Mouse (Mus musculus) thymus, postnatal 14 days (tissue): ENCODE results near the gene Tbc1d17.
A peak's percentile ranks its signal among the peaks of the same experiment; 100 is the strongest.

Source experiments
- DNase-seq: peaks from one replicate; pipeline ENCODE4 v3.0.0; 2021

Tbc1d17 gene

DNA sequence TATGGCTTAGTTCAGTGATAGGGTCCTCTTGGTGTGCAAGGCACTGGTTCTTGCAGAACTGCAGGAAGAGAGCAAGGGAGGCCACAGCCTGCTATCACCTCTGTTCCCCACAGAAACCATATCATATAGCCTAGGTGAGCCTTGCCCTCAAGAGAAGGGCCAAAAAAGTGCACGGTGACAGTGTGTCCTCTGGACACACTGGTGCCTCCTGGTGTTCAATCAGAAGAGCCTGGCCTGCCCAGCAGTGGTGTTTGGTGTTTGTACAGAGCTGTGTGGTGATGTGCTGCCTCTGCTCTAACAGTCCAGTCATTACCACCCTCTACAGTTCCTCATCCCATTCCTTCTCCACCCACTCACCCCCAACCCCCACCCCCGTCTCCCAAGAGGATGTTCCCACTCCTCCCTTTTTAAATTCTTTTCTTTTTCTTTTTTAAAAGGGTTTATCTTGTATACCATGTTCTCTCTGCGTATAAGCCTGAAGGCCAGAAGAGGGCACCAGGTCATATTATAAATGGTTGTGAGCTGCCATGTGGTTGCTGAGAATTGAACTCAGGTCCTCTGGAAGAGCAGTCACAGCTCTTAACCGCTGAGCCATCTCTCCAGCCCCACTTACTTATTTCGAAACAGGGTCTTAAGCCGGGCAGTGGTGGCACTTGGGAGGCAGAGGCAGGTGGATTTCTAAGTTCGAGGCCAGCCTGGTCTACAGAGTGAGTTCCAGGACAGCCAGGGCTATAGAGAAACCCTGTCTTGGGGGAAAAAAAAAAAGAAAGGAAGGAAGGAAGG, 27.0 kb downstream of the Tbc1d17 start:
- no peak for DNase-seq

DNA sequence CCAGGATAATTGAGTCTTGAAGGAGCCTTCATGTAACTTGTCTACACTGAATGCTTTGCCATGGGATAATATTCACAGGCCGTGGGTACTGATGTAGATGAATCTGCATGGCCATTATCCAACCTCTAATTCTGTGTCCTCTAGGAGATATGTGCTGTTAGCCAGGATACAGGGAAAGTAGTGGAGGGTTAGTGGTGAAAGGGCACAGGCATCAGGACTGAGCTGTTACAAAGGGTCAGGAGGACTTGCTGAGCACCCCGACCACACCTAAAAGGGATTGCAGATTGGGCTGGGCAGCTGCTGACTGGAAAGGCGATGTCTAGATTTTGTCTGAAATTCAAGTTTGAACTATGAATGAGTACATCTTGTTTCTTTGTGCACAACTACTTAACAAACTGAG, 28.4 kb downstream of the Tbc1d17 start:
- DNase-seq: no peak

DNA sequence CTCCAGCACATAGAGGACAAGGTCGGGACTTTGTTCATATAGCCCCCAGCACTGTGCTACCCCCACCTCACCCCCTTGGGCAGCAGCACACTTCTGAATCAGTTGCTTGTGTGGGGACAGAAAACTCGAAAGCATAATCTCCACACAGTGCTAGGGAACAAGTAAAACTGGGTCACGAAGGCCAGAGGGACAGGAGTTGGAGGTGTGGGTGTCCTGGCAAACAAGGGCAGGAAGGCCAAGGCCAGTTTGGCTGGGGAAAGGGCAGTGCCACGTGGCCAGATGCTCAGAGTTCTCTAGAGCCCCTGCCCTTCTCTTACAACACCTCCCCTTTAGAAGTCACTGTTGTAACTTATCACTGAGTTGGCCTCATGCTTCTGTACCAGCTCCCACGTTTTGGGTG, 29.0 kb downstream of the Tbc1d17 start:
- peak; percentile 2 for DNase-seq

DNA sequence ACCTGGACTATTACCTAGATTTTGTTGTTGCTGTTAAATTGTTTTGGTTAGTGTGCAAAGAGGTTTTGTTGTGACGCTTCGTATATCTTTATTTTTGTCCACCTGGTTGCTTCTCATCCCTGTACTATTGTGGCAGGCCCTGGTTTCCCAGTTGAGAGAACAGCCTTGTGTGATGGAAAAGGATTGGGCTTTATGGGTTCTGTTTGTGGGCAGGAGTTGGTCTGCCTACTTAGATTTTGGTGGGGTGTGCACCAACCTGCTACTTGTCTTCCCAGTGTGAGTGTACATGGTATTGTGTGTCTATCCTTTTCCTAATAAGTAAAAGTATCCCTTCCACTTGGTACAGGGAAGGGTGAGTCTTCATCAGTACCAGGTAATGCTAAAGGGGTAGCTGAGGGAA, 29.5 kb downstream of the Tbc1d17 start:
- peak; percentile 1 for DNase-seq

DNA sequence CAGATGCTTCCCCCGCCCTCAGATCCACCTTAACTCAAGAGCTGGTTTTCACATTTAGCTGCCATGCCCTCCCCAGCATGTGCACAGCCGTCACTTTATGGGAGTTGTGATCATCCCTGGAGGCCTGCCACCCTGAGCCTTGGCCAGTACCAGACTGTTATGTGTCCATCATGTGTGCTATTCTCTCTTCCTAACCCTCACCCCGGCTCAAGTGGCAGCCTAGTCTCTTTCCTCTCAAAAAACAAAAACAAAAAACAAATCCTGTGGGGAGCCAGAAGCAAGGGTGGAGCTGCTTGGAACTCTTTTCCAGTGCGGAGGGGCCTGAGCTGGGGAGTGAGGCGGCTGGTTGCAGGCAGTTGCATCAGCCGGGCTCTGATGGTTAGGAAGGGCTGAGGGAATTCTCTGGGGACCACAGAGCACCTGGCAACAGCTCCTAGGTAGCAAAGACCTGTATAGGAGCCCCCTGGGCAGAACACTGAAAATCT, 30.1 kb downstream of the Tbc1d17 start:
- no peak for DNase-seq

DNA sequence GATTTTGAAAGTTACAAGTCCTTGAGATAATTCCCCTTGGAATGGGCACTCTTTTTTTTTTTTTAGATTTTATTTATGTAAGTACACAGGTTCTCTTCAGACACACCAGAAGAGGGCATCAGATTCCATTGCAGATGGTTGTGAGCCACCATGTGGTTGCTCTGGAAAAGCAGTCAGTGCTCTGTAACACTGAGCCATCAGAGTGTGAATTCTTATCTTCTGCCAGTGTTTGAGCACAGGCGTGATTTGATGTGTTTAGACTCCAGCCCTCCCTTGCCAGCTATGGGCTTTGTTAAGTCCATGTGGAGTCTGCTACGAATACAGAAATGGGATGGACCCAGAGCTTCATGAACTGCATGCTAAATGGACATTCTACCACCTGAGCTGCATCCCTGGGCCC, 30.7 kb downstream of the Tbc1d17 start:
- DNase-seq: peak; percentile 2

DNA sequence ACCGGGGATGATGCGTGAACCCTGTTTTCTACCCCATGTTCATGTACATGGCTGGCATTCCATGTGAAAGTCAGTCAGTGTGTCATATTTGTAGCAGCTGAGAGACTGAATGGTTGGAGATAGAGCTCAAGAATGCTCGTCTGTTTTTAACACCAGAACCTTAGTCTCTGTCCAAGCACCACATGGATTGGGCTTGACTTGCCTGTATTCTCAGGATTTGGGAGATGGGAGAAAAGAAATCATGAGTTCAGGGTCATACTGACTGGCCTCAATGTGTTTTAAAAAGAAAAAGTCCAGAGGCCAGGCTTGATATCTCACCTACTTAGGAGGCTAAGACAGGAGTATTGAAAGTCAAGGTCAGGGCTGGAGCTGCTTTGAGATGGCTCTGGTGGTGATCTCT, 31.4 kb downstream of the Tbc1d17 start:
- DNase-seq: no peak

DNA sequence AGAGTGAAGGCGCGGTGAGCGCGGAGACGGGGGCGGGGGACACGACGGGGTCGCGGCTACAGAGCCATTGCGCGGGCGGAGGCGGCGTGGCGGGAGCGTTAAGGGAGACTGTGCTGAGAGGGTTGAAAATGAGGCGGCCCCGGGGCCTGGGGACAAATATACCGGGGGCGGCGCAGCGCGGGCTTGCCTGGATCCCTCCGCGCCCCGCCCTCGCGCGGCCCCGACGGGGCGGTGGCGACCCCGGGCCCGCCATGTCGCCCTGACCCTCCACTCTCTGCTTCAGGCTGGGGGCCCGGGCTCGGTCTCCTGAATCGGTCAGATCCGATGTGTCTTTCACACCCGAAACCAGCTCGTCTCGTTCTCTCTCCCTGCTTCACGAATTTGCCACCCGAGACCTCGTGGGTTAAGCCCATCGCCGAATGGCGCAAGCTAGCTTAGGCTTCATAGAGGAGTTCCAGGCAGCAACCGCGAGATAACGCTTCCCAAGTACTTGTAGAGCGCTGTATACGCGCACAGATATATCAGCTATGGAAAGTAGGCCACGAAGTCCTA, 32.3 kb downstream of the Tbc1d17 start, which contains the start of gene Atf5:
Gene Atf5 (minus strand): TSS at position 189 of the 552 bp plus-strand sequence.
- no peak for DNase-seq

DNA sequence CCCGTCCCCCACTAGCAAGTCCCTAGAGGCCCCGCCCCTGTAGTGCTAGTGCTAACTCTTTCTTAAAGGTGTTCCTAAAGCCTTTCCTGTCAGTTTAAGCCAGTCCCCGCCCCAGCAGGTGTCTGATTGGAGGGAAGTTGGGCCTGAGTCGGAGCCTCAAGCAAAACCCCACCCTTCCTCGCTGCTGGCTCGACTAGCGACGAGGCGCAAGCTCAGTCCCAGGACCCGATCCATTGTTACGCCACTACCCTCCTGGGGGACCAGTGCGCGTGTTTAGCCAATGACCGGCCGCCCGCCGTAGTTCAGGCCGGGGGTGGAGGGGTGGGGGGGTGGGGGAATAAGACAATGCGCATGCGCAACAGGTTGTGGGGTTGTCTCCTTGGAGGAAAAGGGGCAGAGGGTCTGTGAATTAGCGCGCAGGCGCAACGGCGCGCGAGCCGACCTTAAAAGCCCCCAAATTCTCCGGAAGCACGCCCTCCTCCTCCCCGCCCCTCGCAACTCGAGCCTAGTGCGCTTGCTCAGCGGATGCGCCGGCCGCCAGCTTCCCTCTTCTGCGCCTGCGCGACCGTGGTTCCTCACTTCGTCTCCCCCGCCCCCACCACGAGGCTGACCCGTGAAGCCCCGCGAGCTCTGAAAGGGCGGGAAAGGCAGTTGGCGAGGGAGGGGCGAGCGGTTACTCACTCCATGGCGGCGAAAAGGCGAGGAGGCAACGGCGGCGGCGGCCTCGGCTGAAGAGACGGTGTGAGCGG, 33.0 kb downstream of the Tbc1d17 start, which contains the start of the genes Nup62 and Il4i1:
Gene Nup62 (plus strand): TSS at position 368 of the 749 bp plus-strand sequence.
Gene Il4i1 (plus strand): TSS at position 667 of the 749 bp plus-strand sequence.
- DNase-seq: peak; percentile 100

DNA sequence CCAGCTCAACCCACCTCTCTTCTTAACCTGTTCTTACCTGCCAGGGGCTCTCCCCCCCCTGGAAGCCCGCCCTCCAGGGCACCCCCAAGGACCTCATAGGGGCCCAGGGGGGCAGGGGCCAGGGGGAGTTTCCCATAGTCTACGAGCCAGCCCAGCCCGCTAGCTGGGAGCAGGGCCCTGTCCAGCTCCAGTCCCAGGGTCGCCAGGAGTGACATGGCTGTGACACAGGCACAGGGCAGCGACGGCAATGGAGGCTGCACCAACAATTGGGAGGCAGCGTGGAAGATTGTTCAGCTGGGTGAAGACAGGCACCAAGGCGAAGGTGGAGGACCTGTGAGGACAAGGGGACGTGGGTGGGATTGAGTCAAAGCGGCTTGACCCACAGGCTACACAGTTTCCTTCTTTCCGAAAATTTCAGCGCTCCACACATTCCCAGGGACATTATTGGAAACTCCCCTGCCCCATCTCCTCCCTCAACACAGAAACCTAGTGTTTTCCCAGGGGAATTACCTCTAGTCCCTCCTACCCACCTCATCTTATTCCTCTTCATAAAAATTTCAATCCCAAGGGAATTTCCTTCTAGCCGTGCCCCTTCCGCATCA, 33.8 kb downstream of the Tbc1d17 start:
- peak; percentile 43 for DNase-seq

DNA sequence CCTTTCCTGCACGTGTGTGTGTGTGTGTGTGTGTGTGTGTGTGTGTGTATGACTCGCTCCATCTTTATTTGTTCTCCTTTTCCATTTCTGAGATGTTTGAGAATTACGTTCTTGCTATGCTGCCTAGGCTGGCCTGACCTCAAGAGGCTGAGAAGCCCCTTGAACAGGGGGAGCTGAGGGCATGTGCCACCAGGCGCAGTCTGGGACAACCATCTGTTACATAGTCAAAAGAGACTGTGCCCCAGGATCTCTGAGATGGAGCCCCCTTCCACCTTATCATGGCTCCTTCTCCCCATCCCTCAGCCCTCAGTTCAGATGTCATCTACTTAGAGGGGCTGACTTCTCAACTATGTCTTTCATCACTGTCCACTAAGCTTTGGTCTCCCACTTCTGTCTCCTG, 34.5 kb downstream of the Tbc1d17 start:
- no peak for DNase-seq

DNA sequence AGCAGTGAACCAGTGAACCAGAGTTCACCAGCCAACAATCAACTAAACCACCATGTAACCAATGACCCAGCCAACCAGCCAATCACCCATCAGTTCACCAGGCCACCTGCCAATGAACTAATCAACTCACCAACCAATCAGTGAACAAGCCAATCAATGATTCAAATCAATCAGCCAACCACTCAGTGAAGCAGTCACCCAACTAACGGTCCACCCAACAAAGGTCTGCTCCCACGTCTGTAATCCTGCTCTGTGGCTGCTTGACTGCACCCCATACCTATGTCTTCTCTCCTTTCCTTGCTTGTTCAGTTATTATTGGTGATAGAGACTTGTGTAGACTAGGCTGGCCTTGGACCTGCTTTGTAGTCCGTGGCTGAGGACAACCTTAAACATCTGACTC, 34.9 kb downstream of the Tbc1d17 start:
- no peak for DNase-seq

DNA sequence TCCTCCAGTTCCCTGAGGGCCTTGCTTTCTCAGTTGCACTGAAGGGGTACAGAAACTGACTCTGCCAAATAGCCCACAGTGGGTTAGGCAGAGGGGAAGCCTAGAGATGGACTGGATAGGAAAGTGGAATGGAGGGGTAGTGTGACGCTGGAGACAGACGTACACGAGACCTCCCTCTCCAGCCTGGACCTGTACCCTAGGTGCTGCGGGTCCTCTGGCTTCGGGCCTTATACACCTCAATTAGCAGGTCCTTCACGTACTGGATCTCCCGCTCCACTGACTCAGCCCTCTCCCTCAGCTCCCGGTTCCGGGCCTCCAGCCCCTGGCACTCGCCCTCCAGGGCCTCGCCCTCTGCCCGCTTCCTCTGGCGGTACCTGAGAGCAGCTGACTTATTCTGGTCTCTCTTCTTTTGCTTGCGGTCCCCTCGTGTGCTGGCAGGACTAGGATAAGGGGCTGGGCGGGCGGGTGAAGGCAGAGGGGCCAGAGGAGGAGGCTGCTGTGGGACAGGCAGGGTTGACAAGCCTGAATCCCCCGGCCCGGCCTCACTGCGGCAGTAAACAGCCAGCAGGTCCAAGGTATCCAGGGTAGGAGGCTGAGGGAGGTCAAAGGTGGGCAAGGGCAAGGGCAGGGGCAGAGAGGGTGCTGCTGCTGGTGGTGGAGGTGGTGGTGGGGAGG, 36.1 kb downstream of the Tbc1d17 start:
- no peak for DNase-seq

DNA sequence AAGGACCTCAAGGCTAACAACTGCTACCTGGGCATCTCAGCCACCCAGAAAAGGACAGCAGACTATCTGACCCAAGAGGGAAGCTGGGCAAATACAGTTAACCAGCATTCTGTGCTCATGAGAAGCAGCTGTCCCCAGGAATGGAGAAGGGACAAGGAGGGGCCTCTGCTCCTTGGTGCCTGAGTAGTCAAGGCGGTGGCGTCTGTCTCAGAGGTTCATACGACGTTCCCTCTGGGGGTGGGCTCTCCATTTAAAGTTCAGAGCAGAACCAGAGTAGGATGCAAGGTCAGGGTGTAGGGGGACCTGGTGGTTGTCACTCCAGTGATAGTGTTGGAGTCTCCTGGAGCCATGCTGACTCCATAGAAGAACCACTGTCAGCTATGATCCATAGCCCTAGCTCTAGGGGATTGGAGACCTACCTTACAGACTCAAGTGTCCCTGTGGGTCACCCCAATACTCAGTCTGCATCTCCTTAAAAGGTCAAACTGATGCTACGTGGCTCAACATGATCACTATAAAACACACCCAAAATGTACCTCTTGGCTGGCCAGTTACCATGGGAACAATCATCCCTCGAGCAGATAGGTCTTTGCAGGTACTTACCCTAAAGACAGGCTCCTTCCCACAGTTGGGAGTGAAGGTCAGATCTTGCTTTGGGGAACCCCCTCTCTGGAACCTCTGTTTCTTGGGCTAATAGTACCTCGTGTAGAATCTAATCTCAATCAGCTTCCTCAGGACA, 37.9 kb downstream of the Tbc1d17 start:
- DNase-seq: no peak

DNA sequence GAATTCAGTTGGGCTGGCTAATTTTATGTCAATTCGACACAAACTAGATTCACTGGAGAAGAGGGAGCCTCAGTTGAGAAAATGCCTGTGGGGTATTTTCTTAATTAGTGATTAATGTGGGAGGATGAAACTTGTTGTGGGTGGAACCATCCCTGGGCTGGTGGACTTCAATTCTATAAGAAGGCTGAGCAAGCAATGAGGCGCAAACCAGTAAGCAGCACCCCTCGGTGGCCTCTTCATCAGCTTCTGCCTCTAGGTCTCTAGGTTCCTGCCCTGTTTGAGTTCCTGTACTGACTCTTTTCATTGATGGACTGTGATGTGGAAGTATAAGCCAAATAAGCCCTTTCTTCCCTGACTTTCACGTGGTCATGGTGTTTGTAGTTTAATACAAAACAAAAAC, 38.5 kb downstream of the Tbc1d17 start:
- DNase-seq: no peak

DNA sequence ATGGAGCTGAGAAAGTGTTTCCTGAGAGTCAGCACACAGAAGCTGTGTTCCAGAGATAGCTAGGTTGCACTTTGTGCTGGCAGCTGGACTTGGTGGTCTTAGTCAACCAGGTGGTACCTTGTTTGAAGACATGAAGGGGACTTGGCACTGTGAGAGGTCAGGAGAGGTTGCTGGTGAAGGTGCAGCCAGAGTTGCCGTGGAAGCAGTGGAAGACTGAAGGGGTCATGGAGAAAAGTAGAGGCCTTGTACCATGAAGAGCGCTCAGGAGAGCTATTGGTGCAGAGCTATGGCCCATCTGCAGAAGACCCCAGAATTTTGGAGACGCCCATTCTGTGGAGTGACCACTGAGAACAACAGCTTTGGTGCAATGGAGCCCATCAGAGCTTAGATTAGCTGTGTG, 39.4 kb downstream of the Tbc1d17 start:
- DNase-seq: no peak

DNA sequence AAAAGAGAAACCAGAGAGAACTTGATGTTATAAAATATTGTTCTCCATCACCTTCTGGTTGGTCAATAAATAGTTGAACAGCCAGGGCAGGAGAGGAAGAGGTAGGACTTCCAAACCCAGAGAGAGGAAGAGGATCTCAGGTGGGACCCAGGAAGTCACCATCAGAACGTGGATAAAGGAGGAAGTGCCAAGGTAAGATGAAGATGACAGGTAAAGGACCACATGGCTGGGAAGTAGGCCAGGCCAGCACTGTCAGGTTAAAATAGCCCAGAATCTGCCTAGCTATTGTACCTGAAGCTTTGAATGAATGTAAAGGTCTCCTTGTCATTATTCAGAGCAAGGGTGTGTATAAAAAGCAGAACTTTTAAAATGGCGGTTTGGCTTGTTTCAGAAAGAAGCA, 40.0 kb downstream of the Tbc1d17 start:
- no peak for DNase-seq

DNA sequence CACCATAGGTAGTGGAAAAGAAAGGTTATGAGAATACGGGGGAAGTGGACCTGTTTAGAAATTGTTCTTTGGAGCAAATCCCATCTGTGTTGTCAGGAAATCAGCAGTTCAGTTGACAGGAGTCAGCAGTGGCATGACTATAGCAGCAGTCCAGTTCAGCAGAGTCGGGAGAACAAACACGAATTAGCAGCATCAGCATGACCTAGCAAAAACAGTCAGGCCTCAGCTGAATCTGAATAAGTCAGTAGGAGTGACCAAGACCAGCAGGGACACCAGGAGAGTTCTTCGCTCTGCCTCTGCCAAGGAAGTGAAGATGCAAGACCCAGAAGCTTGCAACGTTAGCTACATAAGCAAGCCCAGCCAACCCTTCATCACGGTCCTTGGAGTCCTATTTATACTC, 56.1 kb downstream of the Tbc1d17 start:
- DNase-seq: no peak

DNA sequence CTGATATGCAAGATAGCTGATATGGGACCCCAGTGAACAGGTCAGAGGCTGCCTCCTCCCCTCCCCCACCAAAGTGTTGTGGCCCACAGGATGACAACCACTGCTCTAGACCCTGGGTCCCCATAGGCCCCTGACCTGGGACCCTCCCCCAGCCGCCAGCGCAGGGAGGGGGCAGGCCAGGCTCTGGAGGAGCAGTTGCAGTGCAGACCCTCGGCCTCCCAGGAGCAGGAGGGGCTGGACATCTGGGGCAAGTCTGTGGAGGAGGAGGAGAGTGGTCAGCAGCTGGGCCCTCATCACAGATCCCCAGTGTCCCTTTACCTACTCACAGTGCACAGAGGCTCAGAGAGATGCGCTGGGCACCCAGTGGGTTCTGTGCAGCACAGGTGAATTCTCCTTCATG, 58.8 kb downstream of the Tbc1d17 start:
- DNase-seq: no peak

DNA sequence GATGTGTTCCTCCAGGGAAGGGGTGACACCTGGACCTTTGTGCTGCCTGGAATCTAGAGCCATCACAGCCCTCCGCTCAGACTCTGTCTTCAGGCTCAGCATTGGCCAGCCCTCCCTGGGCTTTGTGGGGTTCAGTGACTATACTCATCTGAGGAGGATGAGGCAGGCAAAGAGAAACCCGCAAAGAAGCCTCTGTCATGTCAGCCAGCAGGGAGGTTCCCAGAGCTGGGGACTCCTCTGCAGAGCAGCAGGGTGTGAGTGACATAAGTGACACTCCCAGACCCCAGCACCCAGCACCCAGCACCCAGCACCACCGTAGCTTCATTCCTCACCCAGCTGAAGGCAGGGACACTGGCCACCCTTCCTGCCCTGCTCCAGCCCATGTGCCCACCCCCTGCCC, 59.3 kb downstream of the Tbc1d17 start:
- DNase-seq: no peak
